Mouse (Mus musculus) intestine, embryonic 16.5 days (tissue): ENCODE data around the gene Gm5134. TPM values are rescaled to one million over a fixed set of nuclear protein-coding genes. Genes with fewer than 3 reads are reported as not detected.

Experiments
- ATAC-seq: fragments of 200-750 bp; cut with Nextera tagmentation; 2 replicates; pipeline ENCODE4 v1.8.0; 2017; ENCODE audit warnings: moderate TSS enrichment, moderate library complexity
- H3K27ac ChIP-seq: fragments of 300-500 bp; sonication (generic); 2 replicates; pipeline ENCODE4 v1.5.1; 2014; ENCODE audit warnings: mild to moderate bottlenecking, low read length
- H3K27me3 ChIP-seq: fragments of 300-500 bp; sonication (generic); replicated peaks from 2 replicates; pipeline ENCODE4 v1.6.1; 2014; ENCODE audit warnings: low read length, control low read depth, mixed read lengths; ENCODE audit not compliant: control insufficient read depth, insufficient read depth
- H3K36me3 ChIP-seq: fragments of 300-500 bp; sonication (generic); 2 replicates; pipeline ENCODE4 v1.6.1; 2014; ENCODE audit warnings: low read length, control low read depth; ENCODE audit not compliant: control insufficient read depth, insufficient read depth
- H3K4me1 ChIP-seq: fragments of 300-500 bp; sonication (generic); 2 replicates; pipeline ENCODE4 v1.6.1; 2014; ENCODE audit warnings: low read length, control low read depth, mixed read lengths; ENCODE audit not compliant: control insufficient read depth, insufficient read depth
- H3K4me2 ChIP-seq: fragments of 300-500 bp; sonication (generic); 2 replicates; pipeline ENCODE4 v1.6.1; 2014; ENCODE audit warnings: low read depth, low read length, control low read depth
- H3K4me3 ChIP-seq: fragments of 300-500 bp; sonication (generic); 2 replicates; pipeline ENCODE4 v1.5.1; 2014; ENCODE audit warnings: mild to moderate bottlenecking, low read length
- H3K9ac ChIP-seq: fragments of 300-500 bp; sonication (generic); 2 replicates; pipeline ENCODE4 v1.6.1; 2014; ENCODE audit warnings: low read depth, low read length
- H3K9me3 ChIP-seq: fragments of 300-500 bp; sonication (generic); 2 replicates; pipeline ENCODE4 v1.6.1; 2016; ENCODE audit warnings: low read length, control low read depth; ENCODE audit not compliant: control insufficient read depth
- WGBS: fragments of 180-500 bp; shearing (Covaris S2); extraction: QIAGEN DNeasy Blood & Tissue Kit; methylation state at CpG from one replicate; pipeline ENCODE4 v1.1.7; 2014; 5-methylcytosine and 5-hydroxymethylcytosine counted together
- polyA plus RNA-seq: library from polyadenylated mRNA; unstranded; fragments of >200 nt; fragmentation: Nextera tagmentation; extraction: Ambion mirVana; gene quantifications from 2 replicates; pipeline ENCODE4 v1.2.1, GENCODE M21; 2015

Gene Gm5134
- polyA plus RNA-seq, 1 experiment from 2014 or later, result not detected

DNA sequence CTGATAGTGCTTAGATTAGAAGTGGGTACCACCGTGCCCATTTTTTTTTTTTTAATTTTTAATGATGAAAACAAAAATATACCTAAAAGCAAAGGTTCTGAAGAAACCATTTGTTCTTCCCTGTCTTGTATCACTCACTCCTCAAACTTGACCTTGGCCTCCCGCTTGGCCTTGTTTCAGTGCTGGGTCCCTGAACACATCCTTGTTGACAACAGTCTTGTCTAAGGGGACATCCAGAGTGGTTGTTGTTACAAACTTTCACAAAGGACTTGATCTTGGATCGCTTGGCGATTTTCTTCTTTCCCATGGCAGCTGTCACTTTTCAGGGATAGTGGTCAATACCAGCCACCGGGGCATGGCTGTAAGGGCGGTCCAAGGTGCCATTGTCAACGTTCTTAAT is 9.1 kb upstream of the Gm5134 start:
- H3K9me3 ChIP-seq, result no peaks in the 10 kb centered on the region
- no peak for ATAC-seq
- no peak overlapping the region for H3K4me3 ChIP-seq
- H3K27ac ChIP-seq, result no peak overlapping the region
- no peak overlapping the region for H3K9ac ChIP-seq
- H3K27me3 ChIP-seq, result no peaks in the 10 kb centered on the region
- peaks cover 3% of the 10 kb centered on the region; the same call in 1 of the 2 replicates for H3K4me1 ChIP-seq
- 95% methylated on average over 7 of the region's 7 CpGs for WGBS
- H3K4me2 ChIP-seq, result no peak overlapping the region
- no peaks in the 10 kb centered on the region for H3K36me3 ChIP-seq

DNA sequence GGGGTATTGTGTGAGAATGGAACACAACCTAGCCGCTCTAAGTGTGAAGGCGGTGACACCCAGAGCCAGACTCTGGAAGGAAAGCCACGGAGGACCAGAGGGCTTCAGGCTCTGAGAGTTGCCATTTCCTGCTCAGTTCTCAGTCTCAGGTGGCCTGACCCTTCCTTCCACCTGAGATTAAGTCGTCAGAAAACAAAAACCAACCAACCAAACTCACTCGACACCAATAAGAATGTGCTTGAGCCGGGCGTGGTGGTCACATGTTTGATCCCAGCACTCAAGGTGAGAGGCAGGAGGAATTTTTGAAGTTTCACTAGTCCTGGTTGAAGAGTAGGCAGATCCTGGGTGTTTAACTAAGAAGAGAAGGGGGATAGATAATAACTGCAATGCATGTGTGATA is 8.4 kb upstream of the Gm5134 start:
- H3K4me2 ChIP-seq, result no peak overlapping the region
- H3K36me3 ChIP-seq, result no peaks in the 10 kb centered on the region
- no peak overlapping the region for H3K4me3 ChIP-seq
- H3K9me3 ChIP-seq, result no peaks in the 10 kb centered on the region
- WGBS, result 75% methylated on average over 7 of the region's 7 CpGs
- H3K9ac ChIP-seq, result no peak overlapping the region
- H3K4me1 ChIP-seq, result peaks cover 9% of the 10 kb centered on the region
- no peak overlapping the region for H3K27ac ChIP-seq
- no peak for ATAC-seq
- no peaks in the 10 kb centered on the region for H3K27me3 ChIP-seq

- no peak overlapping the region for H3K4me2 ChIP-seq
- H3K27me3 ChIP-seq, result no peaks in the 10 kb centered on the region
- H3K36me3 ChIP-seq, result no peaks in the 10 kb centered on the region
- no peaks in the 10 kb centered on the region for H3K9me3 ChIP-seq
- H3K4me3 ChIP-seq, result no peak overlapping the region
- H3K27ac ChIP-seq, result no peak overlapping the region
- 80% methylated on average over 5 of the region's 5 CpGs for WGBS
- H3K9ac ChIP-seq, result no peak overlapping the region
- no peak for ATAC-seq
- peaks cover 13% of the 10 kb centered on the region for H3K4me1 ChIP-seq
Measured at GRCm38 (mm10) chr10:75948079-75948478, 6.2 kb upstream of the Gm5134 start.

- H3K27ac ChIP-seq, result no peak overlapping the region
Measured at GRCm38 (mm10) chr10:75949053-75950045, 5.0 kb upstream of the Gm5134 start.

GRCm38 (mm10) chr10:75950791-75951210 is 3.5 kb upstream of the Gm5134 start:
- no peak overlapping the region for H3K27ac ChIP-seq
- peak overlapping the region; percentile 53 for H3K4me3 ChIP-seq
- peak overlapping the region; percentile 97 for H3K4me2 ChIP-seq
- peaks cover 11% of the 10 kb centered on the region for H3K4me1 ChIP-seq
- H3K9me3 ChIP-seq, result no peaks in the 10 kb centered on the region
- peak overlapping the region; percentile 68 for H3K9ac ChIP-seq
- H3K27me3 ChIP-seq, result no peaks in the 10 kb centered on the region; the same call in 1 of the 2 replicates
- WGBS, result 4% methylated on average over 23 of the region's 23 CpGs
- no peaks in the 10 kb centered on the region for H3K36me3 ChIP-seq
- peak; percentile 71 for ATAC-seq

More at GRCm38 (mm10) chr10:75949053-75950045, 5.0 kb upstream of the Gm5134 start:
- H3K4me3 ChIP-seq, result no peak overlapping the region
- H3K4me1 ChIP-seq, result peaks cover 13% of the 10 kb centered on the region
- no peaks in the 10 kb centered on the region for H3K36me3 ChIP-seq
- ATAC-seq, result no peak
- H3K27me3 ChIP-seq, result no peaks in the 10 kb centered on the region; the same call in 1 of the 2 replicates
- 79% methylated on average over 22 of the region's 22 CpGs for WGBS
- H3K9ac ChIP-seq, result no peak overlapping the region
- H3K4me2 ChIP-seq, result no peak overlapping the region
- no peaks in the 10 kb centered on the region for H3K9me3 ChIP-seq

- WGBS, result 4% methylated on average over 13 of the region's 13 CpGs
- H3K4me2 ChIP-seq, result peak overlapping the region; percentile 97
- no peaks in the 10 kb centered on the region; the same call in 1 of the 2 replicates for H3K27me3 ChIP-seq
- H3K27ac ChIP-seq, result no peak overlapping the region
- H3K36me3 ChIP-seq, result no peaks in the 10 kb centered on the region
- peaks cover 11% of the 10 kb centered on the region for H3K4me1 ChIP-seq
- H3K4me3 ChIP-seq, result peak overlapping the region; percentile 53
- H3K9ac ChIP-seq, result peak overlapping the region; percentile 68
- peak; percentile 45 for ATAC-seq
- H3K9me3 ChIP-seq, result no peaks in the 10 kb centered on the region
Measured at GRCm38 (mm10) chr10:75951424-75952050, 2.8 kb upstream of the Gm5134 start.

DNA sequence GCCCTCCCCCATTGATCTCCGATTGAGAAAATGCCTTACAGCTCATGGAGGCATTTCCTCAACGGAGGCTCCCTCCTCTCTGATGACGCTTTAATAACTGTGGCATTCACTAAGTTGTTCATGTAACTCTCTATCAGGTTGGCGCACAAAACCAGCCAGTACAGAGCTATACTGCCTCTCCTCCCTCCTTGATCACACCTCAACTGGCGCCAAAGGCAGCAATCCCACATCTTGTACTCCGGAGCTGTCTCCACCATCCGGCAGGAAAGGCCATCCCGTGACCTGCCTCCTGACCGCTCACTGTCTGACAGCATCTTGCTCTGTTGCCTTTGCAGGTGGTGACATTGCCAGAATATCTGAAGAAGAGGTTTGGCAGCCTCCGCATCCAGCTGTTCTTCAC is 19.5 kb downstream of the Gm5134 start:
- no peak overlapping the region for H3K4me2 ChIP-seq
- no peak overlapping the region for H3K4me3 ChIP-seq
- no peak overlapping the region for H3K27ac ChIP-seq
- no peaks in the 10 kb centered on the region for H3K27me3 ChIP-seq
- 88% methylated on average over 10 of the region's 10 CpGs for WGBS
- H3K9ac ChIP-seq, result no peak overlapping the region
- no peaks in the 10 kb centered on the region for H3K9me3 ChIP-seq
- ATAC-seq, result no peak
- H3K36me3 ChIP-seq, result no peaks in the 10 kb centered on the region
- no peaks in the 10 kb centered on the region for H3K4me1 ChIP-seq

DNA sequence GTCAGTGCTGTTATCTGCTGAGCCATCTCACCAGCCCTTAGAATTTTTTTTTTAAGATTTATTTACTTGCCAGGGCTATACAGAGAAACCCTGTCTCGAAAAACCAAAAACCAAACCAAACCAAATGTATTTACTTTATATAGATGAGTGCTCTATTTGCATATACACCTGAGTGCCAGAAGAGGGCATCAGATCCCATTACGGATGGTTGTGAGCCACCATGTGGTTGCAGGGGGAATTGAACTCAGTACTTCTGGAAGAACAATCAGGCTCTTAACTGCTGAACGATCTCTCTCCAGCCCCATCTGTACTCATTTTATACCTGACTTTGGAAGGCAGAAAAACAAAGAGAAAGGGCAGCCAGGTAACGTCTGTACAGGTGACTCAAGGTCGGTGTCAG is 20.9 kb downstream of the Gm5134 start:
- Histone ChIP-seq H3K4me1 (no peaks in the 10 kb centered on the region), H3K4me2 (no peak overlapping the region), H3K36me3 (no peaks in the 10 kb centered on the region), H3K9ac (no peak overlapping the region), H3K4me3 (no peak overlapping the region), H3K9me3 (no peaks in the 10 kb centered on the region), H3K27ac (no peak overlapping the region), H3K27me3 (no peaks in the 10 kb centered on the region)
- 77% methylated on average over 5 of the region's 5 CpGs for WGBS
- no peak for ATAC-seq

GRCm38 (mm10) chr10:75978119-75978834 is 24.0 kb downstream of the Gm5134 start:
- no peak overlapping the region for H3K4me3 ChIP-seq
- H3K27me3 ChIP-seq, result no peaks in the 10 kb centered on the region
- 44% methylated on average over 10 of the region's 10 CpGs for WGBS
- H3K36me3 ChIP-seq, result no peaks in the 10 kb centered on the region
- no peak overlapping the region for H3K9ac ChIP-seq
- H3K27ac ChIP-seq, result no peak overlapping the region
- H3K9me3 ChIP-seq, result no peaks in the 10 kb centered on the region
- H3K4me2 ChIP-seq, result no peak overlapping the region
- H3K4me1 ChIP-seq, result no peaks in the 10 kb centered on the region
- ATAC-seq, result no peak
